Mouse (Mus musculus): ENCODE measurements around the gene Slc16a10. TPM values are rescaled to one million over a fixed set of nuclear protein-coding genes. Genes with fewer than 3 reads are reported as not detected.

Gene Slc16a10
- total and polyA plus RNA-seq, 3 experiments = 4.1 to 10.4 (median 4.5) TPM

DNA sequence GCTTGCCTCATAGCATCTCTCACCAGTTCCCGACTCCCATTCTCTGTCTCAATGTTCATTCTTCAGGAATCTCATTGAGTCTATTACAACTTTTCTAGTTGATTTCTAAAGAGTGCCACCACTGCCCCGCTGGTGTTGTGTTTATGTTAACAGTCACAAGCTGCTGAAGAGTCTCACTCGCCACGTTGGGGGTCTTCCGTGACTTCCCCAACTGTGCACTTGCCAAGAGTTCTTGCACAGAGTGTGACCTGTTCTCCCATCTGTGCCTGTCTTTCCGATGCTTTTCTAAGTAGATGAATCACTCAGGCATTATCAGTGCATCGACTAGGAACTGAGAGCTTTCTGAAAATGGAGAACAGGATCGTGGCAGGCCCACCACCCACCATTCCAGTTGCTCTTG lies 114.0 kb downstream of the Slc16a10 start:
- Histone ChIP-seq H3K27ac (ENCODE audit: insufficient read depth, low read depth) (no peak overlapping the region), H3K36me3 (replicated peaks in 1 of 2; ENCODE audit: control insufficient read depth in 1 of 2, insufficient read depth in 1 of 2, low read length in 1 of 2) (no peaks in the 10 kb centered on the region), H3K4me1 (ENCODE audit: control insufficient read depth in 1 of 2, insufficient read depth in 2 of 2) (no peaks in the 10 kb centered on the region), H3K79me2 (replicated peaks; ENCODE audit: control insufficient read depth, extremely low read depth, insufficient read depth, poor library complexity, severe bottlenecking) (no peaks in the 10 kb centered on the region), H3K4me3 (replicated peaks in 1 of 3; ENCODE audit: low read depth in 2 of 3, low read length in 2 of 3, poor library complexity in 1 of 3) (no peak overlapping the region), H3K9ac (ENCODE audit: insufficient read depth, low read depth) (no peak overlapping the region), H3K27me3 (replicated peaks) (no peaks in the 10 kb centered on the region), H3K4me2 (ENCODE audit: insufficient read depth, low read depth, poor library complexity, severe bottlenecking) (no peak overlapping the region), H3K9me3 (replicated peaks; ENCODE audit: low read length) (peaks cover 2% of the 10 kb centered on the region)
- TF ChIP-seq USF1 (IDR thresholded peaks at IDR 0.05; ENCODE audit: low read depth, low read length) = no peak
- TF ChIP-seq NRF1 (IDR thresholded peaks at IDR 0.05; ENCODE audit: low read depth, low read length) = no peak
- TF ChIP-seq HCFC1 (IDR thresholded peaks at IDR 0.05; ENCODE audit: low read depth, low read length) = no peak
- no peak for TF ChIP-seq ZKSCAN1 (IDR thresholded peaks at IDR 0.05; ENCODE audit: borderline replicate concordance, low read depth, low read length)
- no peak for TF ChIP-seq PAX5 (IDR thresholded peaks at IDR 0.05; ENCODE audit: low read length)
- TF ChIP-seq MAX (IDR thresholded peaks at IDR 0.05; ENCODE audit: low read length) = no peak
- TF ChIP-seq UBTF (IDR thresholded peaks at IDR 0.05; ENCODE audit: low read depth, low read length) = no peak
- TF ChIP-seq POLR2A (IDR thresholded peaks at IDR 0.05; ENCODE audit: low read depth, low read length) = no peak
- no peak for TF ChIP-seq SMC3 (IDR thresholded peaks at IDR 0.05; ENCODE audit: low read depth, low read length)
- dilution Hi-C loops (cut with MboI; ENCODE audit: extremely low pct_ligation_motif_present, extremely low pct_unique_long_range_greater_than_20kb, low sequenced_read_pairs) (no loop called here), in situ Hi-C loops (cut with MboI; ENCODE audit: low pct_ligation_motif_present, low pct_unique_long_range_greater_than_20kb, low sequenced_read_pairs) (no loop called here)
- no peak for DNase-seq (ENCODE audit: extremely low read depth)

DNA sequence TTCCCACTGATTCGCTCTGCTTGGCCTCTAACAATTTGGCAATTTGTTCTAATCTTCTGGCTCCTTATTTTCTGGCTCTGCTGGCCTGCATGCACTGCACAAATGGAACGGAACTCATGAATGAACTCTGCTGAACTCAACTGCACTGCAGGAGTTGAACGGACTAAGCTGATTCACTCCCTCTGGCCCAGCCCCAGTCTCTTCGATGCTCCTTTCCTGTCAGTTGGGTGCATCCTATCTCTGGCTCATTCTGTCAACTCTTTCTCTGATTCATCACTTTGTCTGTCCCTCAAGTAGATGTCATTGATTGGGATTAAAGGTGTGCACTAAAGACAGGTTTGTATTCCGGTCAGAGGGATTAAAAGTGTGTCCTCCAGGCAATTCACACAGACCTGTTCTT lies 115.5 kb downstream of the Slc16a10 start:
- Histone ChIP-seq H3K9ac (ENCODE audit: insufficient read depth, low read depth) (no peak overlapping the region), H3K27me3 (replicated peaks) (no peaks in the 10 kb centered on the region), H3K27ac (ENCODE audit: insufficient read depth, low read depth) (no peak overlapping the region), H3K9me3 (replicated peaks; ENCODE audit: low read length) (peaks cover 2% of the 10 kb centered on the region), H3K4me2 (ENCODE audit: insufficient read depth, low read depth, poor library complexity, severe bottlenecking) (no peak overlapping the region), H3K4me1 (ENCODE audit: control insufficient read depth in 1 of 2, insufficient read depth in 2 of 2) (no peaks in the 10 kb centered on the region), H3K4me3 (replicated peaks in 1 of 3; ENCODE audit: low read depth in 2 of 3, low read length in 2 of 3, poor library complexity in 1 of 3) (no peak overlapping the region), H3K79me2 (replicated peaks; ENCODE audit: control insufficient read depth, extremely low read depth, insufficient read depth, poor library complexity, severe bottlenecking) (no peaks in the 10 kb centered on the region), H3K36me3 (replicated peaks in 1 of 2; ENCODE audit: control insufficient read depth in 1 of 2, insufficient read depth in 1 of 2, low read length in 1 of 2) (no peaks in the 10 kb centered on the region)
- TF ChIP-seq BHLHE40 (IDR thresholded peaks at IDR 0.05; ENCODE audit: low read depth, low read length) (no peak), TCF12 (IDR thresholded peaks at IDR 0.05; ENCODE audit: low read depth, low read length) (no peak), MAZ (IDR thresholded peaks at IDR 0.05; ENCODE audit: low read depth, low read length) (no peak), PAX5 (IDR thresholded peaks at IDR 0.05; ENCODE audit: low read length) (no peak), SIN3A (IDR thresholded peaks at IDR 0.05; ENCODE audit: low read length) (no peak), JUND (conservative IDR thresholded peaks at IDR 0.05; ENCODE audit: low read depth, low read length) (no peak), CHD1 (IDR thresholded peaks at IDR 0.05; ENCODE audit: low read depth, low read length) (no peak), RAD21 (IDR thresholded peaks at IDR 0.05; ENCODE audit: low read depth, low read length) (no peak), ZMIZ1 (IDR thresholded peaks at IDR 0.05; ENCODE audit: low read depth, low read length) (no peak), E2F4 (IDR thresholded peaks at IDR 0.05; ENCODE audit: insufficient replicate concordance, low read depth, low read length) (no peak)
- in situ Hi-C loops (cut with MboI; ENCODE audit: low pct_ligation_motif_present, low pct_unique_long_range_greater_than_20kb, low sequenced_read_pairs) (no loop called here), dilution Hi-C loops (cut with MboI; ENCODE audit: extremely low pct_ligation_motif_present, extremely low pct_unique_long_range_greater_than_20kb, low sequenced_read_pairs) (no loop called here)
- DNase-seq (ENCODE audit: extremely low read depth) = no peak

Data from CH12.LX (cell line).